Mouse (Mus musculus): ENCODE results near the gene Faah.

The Faah gene

DNA sequence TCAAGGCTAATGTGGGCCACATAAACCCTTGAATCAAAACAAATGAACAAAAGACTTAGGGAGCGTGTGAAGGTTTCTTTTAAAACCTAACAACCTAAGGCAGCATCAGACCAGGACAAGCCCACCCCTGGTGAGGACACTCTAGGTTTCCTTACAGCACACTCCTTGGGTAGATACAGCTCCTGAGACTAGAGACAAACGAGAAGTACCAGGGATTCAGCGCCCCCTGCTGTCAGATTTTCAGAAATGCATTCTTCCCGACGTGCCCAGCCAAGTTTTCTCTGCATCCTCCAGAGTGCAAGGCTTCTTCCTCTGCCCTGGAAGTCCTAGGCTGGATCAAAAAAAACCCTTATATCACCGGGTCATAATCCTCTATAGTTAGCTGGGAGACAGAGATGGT lies 65.0 kb downstream of the Faah start:
- DNase-seq (ENCODE audit: inconsistent age in 2 of 2, low spot score in 1 of 2), result peak; percentile 50 to 87

GRCm38 (mm10) chr4:115943669-115944314 lies 73.9 kb downstream of the Faah start:
- no peak for DNase-seq (ENCODE audit: inconsistent age in 2 of 2, low spot score in 1 of 2)

DNA sequence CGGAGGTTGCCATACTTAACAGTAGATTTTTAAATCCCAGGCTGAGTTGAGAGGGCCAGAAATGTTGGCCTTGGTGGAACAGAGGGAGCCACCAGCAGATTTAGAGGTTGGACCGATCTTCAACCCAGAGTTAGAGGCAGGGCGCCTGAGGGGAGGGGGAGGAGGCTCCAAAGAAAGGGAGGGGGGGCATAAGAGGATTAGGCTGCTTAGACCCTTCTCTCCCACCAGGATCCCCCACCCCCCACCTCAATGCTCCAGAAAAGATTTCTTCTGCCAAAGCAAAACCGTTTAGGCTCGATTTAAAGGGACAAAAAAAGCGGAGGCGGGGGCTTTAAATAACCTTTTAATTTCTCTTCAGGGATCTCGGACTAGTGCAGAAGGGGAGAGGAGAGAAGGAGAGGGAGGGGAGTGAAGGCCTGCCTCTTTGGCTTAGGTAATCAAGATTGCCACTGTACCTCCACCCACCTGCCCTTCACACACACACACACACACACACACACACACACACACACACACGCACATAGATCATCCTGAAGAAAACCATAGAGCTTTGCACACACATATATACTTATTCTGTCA lies 76.4 kb downstream of the Faah start:
- no peak for DNase-seq (ENCODE audit: inconsistent age in 2 of 2, low spot score in 1 of 2)

GRCm38 (mm10) chr4:115940681-115941080 lies 77.0 kb downstream of the Faah start:
- no peak for DNase-seq (ENCODE audit: inconsistent age in 2 of 2, low spot score in 1 of 2)

DNA sequence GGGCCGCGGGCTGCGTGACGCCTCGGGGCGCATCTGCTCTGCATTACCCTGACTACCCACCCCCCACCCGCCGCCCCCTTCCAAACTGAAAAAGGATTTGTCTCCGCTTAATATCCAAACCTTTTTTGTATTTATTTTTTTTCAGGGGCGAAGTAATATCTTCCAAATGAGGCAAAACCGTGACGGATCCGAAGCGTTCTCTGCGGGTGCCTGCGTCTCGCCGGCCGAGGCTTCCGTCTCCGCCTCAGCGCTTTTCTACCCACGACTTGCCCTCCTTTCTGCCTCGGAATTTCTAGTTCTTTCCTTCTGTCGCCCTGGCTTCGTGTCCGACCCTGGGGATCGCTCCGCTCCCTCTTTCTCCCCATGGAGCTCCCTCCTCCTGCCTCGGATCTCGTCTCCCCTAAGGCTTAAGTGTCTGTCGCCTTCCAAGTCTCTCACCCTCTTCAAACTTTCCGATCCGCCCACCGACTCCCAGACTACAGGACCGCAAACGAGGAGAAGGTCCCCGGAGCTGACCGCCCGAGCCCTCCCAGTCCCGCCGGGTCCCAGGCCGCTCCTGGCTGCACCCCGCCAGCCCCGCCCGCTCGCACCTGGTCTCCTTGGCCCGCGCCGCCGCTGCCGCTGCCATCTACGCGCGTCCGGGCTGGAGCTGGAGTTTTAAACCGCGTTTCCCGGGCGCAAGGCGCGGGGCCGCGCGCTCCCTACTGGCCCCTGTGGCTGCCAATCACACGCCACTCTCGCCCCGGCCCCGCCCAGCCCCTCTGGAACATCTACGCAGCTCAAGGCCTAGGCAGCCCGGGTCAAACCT lies 78.2 kb downstream of the Faah start, which contains the start of gene Dmbx1:
Dmbx1 (minus strand) TSS at position 632 of the 808 bp plus-strand sequence.
- DNase-seq (ENCODE audit: inconsistent age in 2 of 2, low spot score in 1 of 2), result peak in 1 of 2 experiments; percentile 50

- DNase-seq (ENCODE audit: inconsistent age in 2 of 2, low spot score in 1 of 2), result peak in 1 of 2 experiments; percentile 66
Observed at GRCm38 (mm10) chr4:115938276-115939160, 79.2 kb downstream of the Faah start.

- peak in 1 of 2 experiments; percentile 35 for DNase-seq (ENCODE audit: inconsistent age in 2 of 2, low spot score in 1 of 2)
Observed at GRCm38 (mm10) chr4:115937061-115937976, 80.4 kb downstream of the Faah start.

- peak in 1 of 2 experiments; percentile 56 for DNase-seq (ENCODE audit: inconsistent age in 2 of 2, low spot score in 1 of 2)
Observed at GRCm38 (mm10) chr4:115936646-115937045, 81.1 kb downstream of the Faah start.

- peak in 1 of 2 experiments; percentile 43 for DNase-seq (ENCODE audit: inconsistent age in 2 of 2, low spot score in 1 of 2)
Observed at GRCm38 (mm10) chr4:115935835-115936581, 81.7 kb downstream of the Faah start.

GRCm38 (mm10) chr4:115931556-115932088 lies 86.1 kb downstream of the Faah start:
- no peak for DNase-seq (ENCODE audit: inconsistent age in 2 of 2, low spot score in 1 of 2)

GRCm38 (mm10) chr4:115927637-115928036 lies 90.1 kb downstream of the Faah start:
- no peak for DNase-seq (ENCODE audit: inconsistent age in 2 of 2, low spot score in 1 of 2)

DNA sequence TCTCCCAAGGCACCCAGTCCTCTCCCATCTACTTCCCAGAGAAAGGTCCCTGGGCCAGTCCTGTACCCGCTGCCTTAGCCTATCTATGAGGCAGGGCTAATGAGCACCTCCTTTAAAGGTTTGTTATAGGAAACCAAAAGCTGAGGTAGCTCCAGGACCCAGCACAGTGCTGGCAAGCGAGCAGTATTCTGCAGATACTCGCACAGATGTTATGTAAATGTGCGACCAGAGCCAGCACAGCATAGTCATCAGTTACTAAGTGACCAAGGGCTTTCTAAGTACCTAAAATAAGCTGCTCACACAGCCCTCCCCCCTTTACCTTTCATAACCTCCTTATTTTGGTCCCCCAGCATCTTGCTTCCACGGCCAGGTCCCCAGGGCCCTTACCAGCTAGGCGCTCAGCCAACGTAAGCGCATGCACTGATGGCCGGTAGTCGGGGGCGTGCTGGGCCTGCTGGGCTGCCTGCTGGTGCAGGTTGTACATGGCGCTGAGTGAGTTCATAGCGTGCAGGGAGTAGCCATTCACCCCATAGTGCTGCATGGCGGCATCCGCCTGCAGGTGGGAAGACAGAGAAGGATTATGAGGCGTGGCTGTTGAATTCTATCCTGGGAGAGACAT lies 94.4 kb downstream of the Faah start:
- DNase-seq (ENCODE audit: inconsistent age in 2 of 2, low spot score in 1 of 2), result no peak

- no peak for DNase-seq (ENCODE audit: inconsistent age in 2 of 2, low spot score in 1 of 2)
Observed at GRCm38 (mm10) chr4:115922688-115923087, 95.0 kb downstream of the Faah start.

- no peak for DNase-seq (ENCODE audit: inconsistent age in 2 of 2, low spot score in 1 of 2)
Observed at GRCm38 (mm10) chr4:115919911-115920310, 97.8 kb downstream of the Faah start.

Data from adrenal gland, adult (tissue).